Mouse (Mus musculus): ENCODE results near the gene Epsti1. TPM values are rescaled to one million over a fixed set of nuclear protein-coding genes. Genes with fewer than 3 reads are reported as not detected.

The Epsti1 gene
- polyA plus RNA-seq, 1 experiment from 2014 or later, result 2.9 TPM

- Histone ChIP-seq H3K4me3 (ENCODE audit: low read depth, low read length) (0 out of 2 replicates have a peak overlapping the region, but pooled peaks have one; percentile 0), H3K27me3 (replicated peaks; ENCODE audit: control insufficient read depth, insufficient read depth, low read length) (no peaks in the 10 kb centered on the region), H3K36me3 (ENCODE audit: control insufficient read depth, insufficient read depth, low read length) (no peaks in the 10 kb centered on the region), H3K4me1 (replicated peaks; ENCODE audit: control insufficient read depth, insufficient read depth, low read length) (peaks cover 8% of the 10 kb centered on the region; the same call in 1 of the 2 replicates), H3K9ac (ENCODE audit: low read length) (no peak overlapping the region), H3K9me3 (ENCODE audit: control insufficient read depth, low read length) (no peaks in the 10 kb centered on the region), H3K4me2 (ENCODE audit: low read length) (peak overlapping the region; percentile 37), H3K27ac (ENCODE audit: low read depth) (0 out of 2 replicates have a peak overlapping the region, but pooled peaks have one; percentile 38)
- ATAC-seq (replicated peaks; ENCODE audit: low FRiP score, low TSS enrichment, low read depth) (no peak), DNase-seq (ENCODE audit: low spot score) (peak; percentile 54)
- WGBS, result 22% methylated on average over 10 of the region's 10 CpGs
Observed at GRCm38 (mm10) chr14:78011808-78012207, 107.8 kb downstream of the Epsti1 start.

- 83% methylated on average over 7 of the region's 7 CpGs for WGBS
- Histone ChIP-seq H3K27me3 (replicated peaks; ENCODE audit: control insufficient read depth, insufficient read depth, low read length) (no peaks in the 10 kb centered on the region), H3K4me3 (ENCODE audit: low read depth, low read length) (no peak overlapping the region), H3K4me1 (replicated peaks; ENCODE audit: control insufficient read depth, insufficient read depth, low read length) (peaks cover 8% of the 10 kb centered on the region; the same call in 1 of the 2 replicates), H3K4me2 (ENCODE audit: low read length) (no peak overlapping the region), H3K27ac (ENCODE audit: low read depth) (no peak overlapping the region), H3K36me3 (ENCODE audit: control insufficient read depth, insufficient read depth, low read length) (no peaks in the 10 kb centered on the region), H3K9ac (ENCODE audit: low read length) (no peak overlapping the region), H3K9me3 (ENCODE audit: control insufficient read depth, low read length) (no peaks in the 10 kb centered on the region)
- ATAC-seq (replicated peaks; ENCODE audit: low FRiP score, low TSS enrichment, low read depth) (no peak), DNase-seq (ENCODE audit: low spot score) (no peak)
Observed at GRCm38 (mm10) chr14:78015540-78016321, 111.7 kb downstream of the Epsti1 start.

GRCm38 (mm10) chr14:78016398-78016797, 112.4 kb downstream of the Epsti1 start:
- no peak overlapping the region for H3K4me2 ChIP-seq (ENCODE audit: low read length)
- no peak overlapping the region for H3K9ac ChIP-seq (ENCODE audit: low read length)
- 74% methylated on average over 4 of the region's 4 CpGs for WGBS
- ATAC-seq (replicated peaks; ENCODE audit: low FRiP score, low TSS enrichment, low read depth) (no peak), DNase-seq (ENCODE audit: low spot score) (no peak)
- no peaks in the 10 kb centered on the region for H3K9me3 ChIP-seq (ENCODE audit: control insufficient read depth, low read length)
- no peaks in the 10 kb centered on the region for H3K27me3 ChIP-seq (replicated peaks; ENCODE audit: control insufficient read depth, insufficient read depth, low read length)
- no peaks in the 10 kb centered on the region for H3K36me3 ChIP-seq (ENCODE audit: control insufficient read depth, insufficient read depth, low read length)
- no peak overlapping the region for H3K27ac ChIP-seq (ENCODE audit: low read depth)
- peaks cover 7% of the 10 kb centered on the region; the same call in 1 of the 2 replicates for H3K4me1 ChIP-seq (replicated peaks; ENCODE audit: control insufficient read depth, insufficient read depth, low read length)
- H3K4me3 ChIP-seq (ENCODE audit: low read depth, low read length), result no peak overlapping the region

GRCm38 (mm10) chr14:78019935-78020334, 115.9 kb downstream of the Epsti1 start:
- H3K4me2 ChIP-seq (ENCODE audit: low read length), result no peak overlapping the region
- no peak overlapping the region for H3K9ac ChIP-seq (ENCODE audit: low read length)
- no peaks in the 10 kb centered on the region for H3K9me3 ChIP-seq (ENCODE audit: control insufficient read depth, low read length)
- no peak overlapping the region for H3K4me3 ChIP-seq (ENCODE audit: low read depth, low read length)
- no peaks in the 10 kb centered on the region for H3K36me3 ChIP-seq (ENCODE audit: control insufficient read depth, insufficient read depth, low read length)
- no peak for ATAC-seq (replicated peaks; ENCODE audit: low FRiP score, low TSS enrichment, low read depth)
- DNase-seq (ENCODE audit: low spot score), result no peak
- 52% methylated on average over 8 of the region's 8 CpGs for WGBS
- H3K27me3 ChIP-seq (replicated peaks; ENCODE audit: control insufficient read depth, insufficient read depth, low read length), result no peaks in the 10 kb centered on the region
- no peaks in the 10 kb centered on the region for H3K4me1 ChIP-seq (replicated peaks; ENCODE audit: control insufficient read depth, insufficient read depth, low read length)
- no peak overlapping the region for H3K27ac ChIP-seq (ENCODE audit: low read depth)

GRCm38 (mm10) chr14:78038876-78039275, 134.8 kb downstream of the Epsti1 start:
- Histone ChIP-seq H3K4me3 (ENCODE audit: low read depth, low read length) (no peak overlapping the region), H3K4me1 (replicated peaks; ENCODE audit: control insufficient read depth, insufficient read depth, low read length) (no peaks in the 10 kb centered on the region), H3K4me2 (ENCODE audit: low read length) (no peak overlapping the region), H3K27ac (ENCODE audit: low read depth) (no peak overlapping the region), H3K27me3 (replicated peaks; ENCODE audit: control insufficient read depth, insufficient read depth, low read length) (no peaks in the 10 kb centered on the region), H3K36me3 (ENCODE audit: control insufficient read depth, insufficient read depth, low read length) (no peaks in the 10 kb centered on the region), H3K9me3 (ENCODE audit: control insufficient read depth, low read length) (no peaks in the 10 kb centered on the region), H3K9ac (ENCODE audit: low read length) (no peak overlapping the region)
- WGBS, result 75% methylated on average over 8 of the region's 8 CpGs
- no peak for ATAC-seq (replicated peaks; ENCODE audit: low FRiP score, low TSS enrichment, low read depth)
- DNase-seq (ENCODE audit: low spot score), result no peak

GRCm38 (mm10) chr14:78040643-78041042, 136.6 kb downstream of the Epsti1 start:
- Histone ChIP-seq H3K36me3 (ENCODE audit: control insufficient read depth, insufficient read depth, low read length) (no peaks in the 10 kb centered on the region), H3K27me3 (replicated peaks; ENCODE audit: control insufficient read depth, insufficient read depth, low read length) (no peaks in the 10 kb centered on the region), H3K9me3 (ENCODE audit: control insufficient read depth, low read length) (no peaks in the 10 kb centered on the region), H3K4me3 (ENCODE audit: low read depth, low read length) (no peak overlapping the region), H3K4me2 (ENCODE audit: low read length) (no peak overlapping the region), H3K9ac (ENCODE audit: low read length) (no peak overlapping the region), H3K27ac (ENCODE audit: low read depth) (no peak overlapping the region), H3K4me1 (replicated peaks; ENCODE audit: control insufficient read depth, insufficient read depth, low read length) (no peaks in the 10 kb centered on the region)
- 88% methylated on average over 6 of the region's 6 CpGs for WGBS
- ATAC-seq (replicated peaks; ENCODE audit: low FRiP score, low TSS enrichment, low read depth) (no peak), DNase-seq (ENCODE audit: low spot score) (no peak)

- Histone ChIP-seq H3K4me1 (replicated peaks; ENCODE audit: control insufficient read depth, insufficient read depth, low read length) (no peaks in the 10 kb centered on the region), H3K27ac (ENCODE audit: low read depth) (no peak overlapping the region), H3K9me3 (ENCODE audit: control insufficient read depth, low read length) (no peaks in the 10 kb centered on the region), H3K4me2 (ENCODE audit: low read length) (no peak overlapping the region), H3K27me3 (replicated peaks; ENCODE audit: control insufficient read depth, insufficient read depth, low read length) (no peaks in the 10 kb centered on the region), H3K36me3 (ENCODE audit: control insufficient read depth, insufficient read depth, low read length) (no peaks in the 10 kb centered on the region), H3K9ac (ENCODE audit: low read length) (no peak overlapping the region), H3K4me3 (ENCODE audit: low read depth, low read length) (no peak overlapping the region)
- no peak for DNase-seq (ENCODE audit: low spot score)
- ATAC-seq (replicated peaks; ENCODE audit: low FRiP score, low TSS enrichment, low read depth), result no peak
- WGBS, result 74% methylated on average over 11 of the region's 11 CpGs
Observed at GRCm38 (mm10) chr14:78041886-78042526, 138.0 kb downstream of the Epsti1 start.

GRCm38 (mm10) chr14:78043079-78043478, 139.0 kb downstream of the Epsti1 start:
- H3K9ac ChIP-seq (ENCODE audit: low read length), result no peak overlapping the region
- WGBS, result 27% methylated on average over 2 of the region's 2 CpGs
- DNase-seq (ENCODE audit: low spot score), result no peak
- H3K4me3 ChIP-seq (ENCODE audit: low read depth, low read length), result no peak overlapping the region
- no peaks in the 10 kb centered on the region for H3K9me3 ChIP-seq (ENCODE audit: control insufficient read depth, low read length)
- H3K27ac ChIP-seq (ENCODE audit: low read depth), result no peak overlapping the region
- no peaks in the 10 kb centered on the region for H3K27me3 ChIP-seq (replicated peaks; ENCODE audit: control insufficient read depth, insufficient read depth, low read length)
- H3K36me3 ChIP-seq (ENCODE audit: control insufficient read depth, insufficient read depth, low read length), result no peaks in the 10 kb centered on the region
- H3K4me2 ChIP-seq (ENCODE audit: low read length), result no peak overlapping the region
- no peaks in the 10 kb centered on the region for H3K4me1 ChIP-seq (replicated peaks; ENCODE audit: control insufficient read depth, insufficient read depth, low read length)
- no peak for ATAC-seq (replicated peaks; ENCODE audit: low FRiP score, low TSS enrichment, low read depth)

All from intestine, embryonic 14.5 days (tissue).